Mouse (Mus musculus) C2C12 (cell line): Measurements from ENCODE around the gene Cklf.

Experiments
- CEBPB ChIP-seq: IDR thresholded peaks from one replicate; pipeline ENCODE4 v1.6.1; 2011; ENCODE audit warnings: low read depth, mild to moderate bottlenecking, control low read depth, moderate library complexity
- CTCF ChIP-seq: IDR thresholded peaks from one replicate; pipeline ENCODE4 v1.5.1; 2011; ENCODE audit not compliant: control insufficient read depth, insufficient read depth, insufficient read length
- FOSL1 ChIP-seq: IDR thresholded peaks from one replicate; pipeline ENCODE4 v1.8.0; 2011; ENCODE audit warnings: mild to moderate bottlenecking, low read length; ENCODE audit not compliant: poor library complexity, insufficient read depth, severe bottlenecking
- MAX ChIP-seq: IDR thresholded peaks from one replicate; pipeline ENCODE4 v1.6.1; 2011; ENCODE audit warnings: mild to moderate bottlenecking, control low read depth
- MYOD1 ChIP-seq: IDR thresholded peaks from one replicate; pipeline ENCODE4 v1.6.1; 2011; ENCODE audit warnings: low read depth; ENCODE audit not compliant: control insufficient read depth, insufficient read length
- MYOG ChIP-seq: IDR thresholded peaks from one replicate; pipeline ENCODE4 v1.6.1; 2011; ENCODE audit not compliant: control insufficient read depth, insufficient read length; ENCODE audit errors: extremely low read depth
- USF1 ChIP-seq: IDR thresholded peaks from one replicate; pipeline ENCODE4 v1.6.1; 2011; ENCODE audit warnings: low read depth, mild to moderate bottlenecking, control low read depth, moderate library complexity

DNA sequence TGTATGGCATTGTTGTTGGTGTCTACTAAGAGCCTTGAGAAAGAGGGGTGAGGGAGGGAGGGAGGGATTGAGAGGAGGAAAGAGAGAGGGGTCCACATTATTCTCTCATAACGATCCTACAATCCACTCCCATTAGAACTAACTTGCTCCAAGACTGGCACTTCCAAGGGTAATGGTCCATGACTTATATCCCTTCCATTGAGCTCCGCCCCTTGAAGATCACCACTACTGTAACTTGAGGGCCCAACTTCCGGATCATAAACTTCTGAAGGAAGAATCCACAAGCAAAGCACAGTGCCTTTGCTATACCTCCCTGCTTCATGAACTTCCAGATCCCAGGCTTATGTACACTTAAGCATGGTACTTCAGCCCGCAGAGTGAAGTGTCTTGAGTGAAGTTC lies 48.3 kb upstream of the Cklf start:
- no peak for TF ChIP-seq CTCF
- TF ChIP-seq MYOD1 = no peak
- TF ChIP-seq USF1 = no peak
- no peak for TF ChIP-seq MAX
- TF ChIP-seq CEBPB = no peak
- TF ChIP-seq MYOG = no peak
- no peak for TF ChIP-seq FOSL1
